Mouse (Mus musculus) brain, embryonic 18.5 days (tissue): Measurements from ENCODE around the gene Osbpl2.

Source experiments
- DNase-seq: peaks from one replicate; pipeline ENCODE4 v3.0.0-alpha.2; 2012; ENCODE audit warnings: low read depth, low spot score

Gene Osbpl2

DNA sequence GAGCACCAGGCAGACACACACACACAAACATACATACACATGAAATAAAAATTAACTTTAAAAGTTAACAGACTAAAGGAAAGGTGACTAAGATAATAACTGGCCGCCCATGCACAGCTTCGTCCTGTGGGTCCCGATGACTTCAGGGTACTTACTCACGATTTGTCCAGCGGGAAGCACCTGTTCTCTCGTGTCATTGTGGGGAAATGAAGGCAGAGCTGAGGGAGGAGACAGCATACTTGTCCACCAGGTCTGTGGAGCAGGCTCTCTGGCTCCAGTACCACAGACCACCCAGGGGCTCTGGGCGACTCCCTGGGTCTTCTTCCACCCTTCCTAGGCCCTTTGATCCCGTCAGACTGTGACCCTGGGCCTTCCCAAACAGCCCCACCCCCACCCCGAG lies 82.2 kb downstream of the Osbpl2 start:
- no peak for DNase-seq

DNA sequence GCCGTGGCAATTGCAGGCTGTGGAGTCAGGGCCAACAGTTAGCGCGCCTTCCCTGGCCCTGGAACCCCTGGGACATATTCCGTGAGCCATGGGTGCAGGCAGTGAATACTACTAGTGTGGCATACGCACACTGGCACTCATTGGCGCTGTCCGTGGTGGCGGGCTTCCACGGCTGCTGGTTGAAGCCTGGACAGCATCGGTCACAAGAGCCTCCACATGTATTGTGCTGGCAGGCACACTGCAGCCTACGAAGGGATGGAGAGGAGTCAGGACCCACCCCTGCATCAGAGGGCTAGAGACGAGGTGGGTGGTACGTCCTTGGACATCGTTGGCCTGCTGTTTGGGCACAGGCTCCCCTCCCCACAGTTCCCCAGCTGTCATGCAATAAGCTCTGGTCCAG lies 83.2 kb downstream of the Osbpl2 start:
- DNase-seq = no peak

- DNase-seq = no peak
Measured at GRCm38 (mm10) chr2:180202805-180203204, 83.7 kb downstream of the Osbpl2 start.

DNA sequence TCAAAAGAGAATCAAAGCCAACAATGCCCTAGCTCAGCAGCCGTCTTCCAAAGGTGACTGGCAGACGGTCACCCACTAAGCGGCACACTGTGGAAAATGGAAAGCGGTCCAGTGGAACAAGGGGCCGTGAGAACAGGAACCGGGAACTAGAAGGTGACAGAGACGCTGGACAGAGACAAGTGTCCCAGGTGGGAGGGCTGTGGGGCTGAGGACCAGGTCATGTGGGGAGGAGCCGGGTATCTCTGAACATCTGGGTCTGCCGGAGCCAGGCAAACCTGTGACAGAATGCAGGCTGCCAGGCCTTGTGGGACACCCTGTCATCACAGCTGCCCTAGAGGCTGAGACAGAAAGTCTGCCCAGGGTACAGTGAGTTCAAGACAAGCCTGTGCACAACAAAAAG lies 85.4 kb downstream of the Osbpl2 start:
- no peak for DNase-seq

DNA sequence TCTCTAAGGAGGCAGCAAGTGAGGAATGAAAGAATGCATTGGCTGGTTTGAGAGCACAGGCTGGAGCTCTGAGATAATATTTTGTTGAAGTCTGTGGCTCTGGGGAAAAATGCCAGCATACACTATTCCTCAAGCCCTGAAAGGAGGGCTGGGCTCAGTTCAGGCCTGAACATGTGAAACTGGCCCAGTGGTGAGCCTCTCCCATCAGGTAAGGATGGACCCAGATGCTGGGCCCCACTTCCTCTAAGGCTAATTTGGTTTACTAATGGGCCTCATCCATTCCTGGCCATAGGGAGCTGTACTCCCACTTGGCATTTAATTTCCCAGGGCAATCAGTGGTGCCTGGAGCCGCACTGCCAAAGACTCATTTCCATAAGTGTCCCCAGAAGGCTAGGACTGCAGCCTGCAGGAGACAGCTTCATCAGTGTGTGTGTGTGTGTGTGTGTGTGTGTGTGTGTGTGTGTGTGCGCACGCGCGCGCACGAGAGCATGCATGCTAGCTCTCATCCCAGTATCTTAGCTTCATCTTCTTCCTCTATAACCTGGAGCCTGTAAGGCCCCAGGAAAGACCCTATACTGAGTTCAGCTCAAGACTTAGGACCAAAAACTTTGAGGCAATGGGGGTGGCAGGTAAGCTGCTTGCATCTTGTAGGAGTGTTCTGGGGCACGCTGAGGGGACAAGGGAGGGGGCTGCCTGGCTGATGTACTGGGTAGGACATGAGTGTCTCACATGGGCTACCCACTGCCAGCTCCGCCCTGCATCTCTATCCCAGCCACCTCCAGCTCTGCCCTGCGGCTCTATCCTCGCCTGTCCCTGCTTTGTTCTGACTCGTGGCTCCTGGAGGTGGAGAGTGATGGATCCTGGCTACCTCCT lies 86.2 kb downstream of the Osbpl2 start:
- no peak for DNase-seq

GRCm38 (mm10) chr2:180205956-180206280 lies 86.8 kb downstream of the Osbpl2 start:
- no peak for DNase-seq

GRCm38 (mm10) chr2:180207840-180208239 lies 88.7 kb downstream of the Osbpl2 start:
- no peak for DNase-seq

DNA sequence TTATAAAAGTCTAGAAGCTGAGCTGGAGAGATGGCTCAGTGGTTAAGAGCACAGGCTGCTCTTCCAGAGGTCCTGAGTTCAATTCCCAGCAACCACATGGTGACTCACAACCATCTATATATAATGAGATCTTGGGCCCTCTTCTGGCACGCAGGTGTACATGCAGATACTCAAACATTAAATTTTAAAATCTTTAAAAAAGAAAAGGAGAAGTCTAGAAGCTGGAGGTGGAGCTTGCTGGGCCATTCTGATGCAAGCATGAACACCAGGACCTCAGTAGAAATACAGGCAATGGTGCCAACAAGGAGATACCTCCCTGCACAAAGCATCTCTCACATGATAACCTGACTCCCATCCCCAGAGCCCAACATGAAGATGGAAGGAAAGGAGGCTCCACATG lies 89.9 kb downstream of the Osbpl2 start:
- DNase-seq = no peak

DNA sequence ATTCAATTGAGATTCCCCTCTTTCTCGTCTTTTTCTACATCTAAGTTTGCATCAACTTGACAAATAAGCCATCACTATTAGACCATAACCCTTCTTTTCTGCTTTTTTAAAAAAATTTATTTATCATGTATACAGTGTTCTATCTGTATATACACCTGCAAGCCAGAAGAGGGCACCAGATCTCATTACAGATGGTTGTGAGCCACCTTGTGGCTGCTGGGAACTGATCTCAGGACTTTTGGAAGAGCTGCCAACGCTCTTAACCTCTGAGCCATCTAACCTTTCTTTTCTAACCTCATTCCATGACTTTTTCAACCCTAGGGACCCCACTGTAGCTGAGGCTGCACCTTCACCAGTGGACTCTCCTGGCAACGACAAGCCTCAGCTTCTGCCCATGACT lies 93.1 kb downstream of the Osbpl2 start:
- DNase-seq = no peak
